Mouse (Mus musculus) layer of hippocampus, postnatal 25 days (tissue): Measurements from ENCODE around the gene Gm17617. TPM values are rescaled to one million over a fixed set of nuclear protein-coding genes. Genes with fewer than 3 reads are reported as not detected.

Experiments used
- DNase-seq, 2 experiments: peaks; one replicate each; pipeline ENCODE4 v3.0.0; 2022; ENCODE audit warnings: mixed read lengths in 2 of 2, low spot score in 1 of 2; ENCODE audit errors: extremely low spot score in 1 of 2
- total RNA-seq, 2 experiments: library from RNA; stranded (reverse); gene quantifications; 2 replicates each; pipeline ENCODE4 v1.2.3; 2021

Gene Gm17617
- not detected for total RNA-seq

GRCm38 (mm10) chr13:55133448-55133847, at the start of gene Gm17617:
TSS of gene Gm17617 (minus strand) at chr13:55133548.
- no peak for DNase-seq

GRCm38 (mm10) chr13:55182173-55182894, 49.0 kb upstream of the Gm17617 start:
- peak; percentile 40 to 53 for DNase-seq

- no peak for DNase-seq
Measured at GRCm38 (mm10) chr13:55181786-55182172, 48.4 kb upstream of the Gm17617 start.

GRCm38 (mm10) chr13:55179591-55179990, 46.2 kb upstream of the Gm17617 start:
- no peak for DNase-seq

GRCm38 (mm10) chr13:55178556-55178955, 45.2 kb upstream of the Gm17617 start:
- peak; percentile 46 to 80 for DNase-seq

- no peak for DNase-seq
Measured at GRCm38 (mm10) chr13:55177903-55178496, 44.7 kb upstream of the Gm17617 start.

GRCm38 (mm10) chr13:55176265-55176664, 42.9 kb upstream of the Gm17617 start:
- no peak for DNase-seq

GRCm38 (mm10) chr13:55174347-55174746, 41.0 kb upstream of the Gm17617 start:
- DNase-seq: no peak

GRCm38 (mm10) chr13:55172336-55172770, 39.0 kb upstream of the Gm17617 start:
- DNase-seq: no peak

GRCm38 (mm10) chr13:55171517-55172335, 38.4 kb upstream of the Gm17617 start:
- peak in 1 of 2 experiments; percentile 42 for DNase-seq

- DNase-seq: peak in 1 of 2 experiments; percentile 36
Measured at GRCm38 (mm10) chr13:55168958-55169369, 35.6 kb upstream of the Gm17617 start.

GRCm38 (mm10) chr13:55168255-55168654, 34.9 kb upstream of the Gm17617 start:
- DNase-seq: no peak

- DNase-seq: no peak
Measured at GRCm38 (mm10) chr13:55167798-55168197, 34.5 kb upstream of the Gm17617 start.

- DNase-seq: no peak
Measured at GRCm38 (mm10) chr13:55166806-55167725, 33.7 kb upstream of the Gm17617 start.

- DNase-seq: no peak
Measured at GRCm38 (mm10) chr13:55165831-55166339, 32.5 kb upstream of the Gm17617 start.

GRCm38 (mm10) chr13:55163553-55163952, 30.2 kb upstream of the Gm17617 start:
- no peak for DNase-seq

- DNase-seq: no peak
Measured at GRCm38 (mm10) chr13:55162365-55162764, 29.0 kb upstream of the Gm17617 start.

- no peak for DNase-seq
Measured at GRCm38 (mm10) chr13:55153951-55154350, 20.6 kb upstream of the Gm17617 start.

GRCm38 (mm10) chr13:55152621-55153415, 19.5 kb upstream of the Gm17617 start, which contains the start of gene Fgfr4:
TSS of gene Fgfr4 (plus strand) at chr13:55152640.
- DNase-seq: no peak
